Mouse (Mus musculus): ENCODE results near the gene Nsl1. TPM values are rescaled to one million over a fixed set of nuclear protein-coding genes. Genes with fewer than 3 reads are reported as not detected.
A peak's percentile ranks its signal among the peaks of the same experiment; 100 is the strongest.
"Not testable (repeated sequence)": the region's sequence is repeated elsewhere in the genome, so short reads cannot be mapped to it uniquely, and the experiment has no call there.

The Nsl1 gene
- polyA plus RNA-seq, 1 experiment = 0.49 TPM

GRCm38 (mm10) chr1:191026021-191026713, 36.6 kb upstream of the Nsl1 start, which contains the start of gene Flvcr1:
Gene Flvcr1, minus strand, starts transcription at chr1:191026158.
- DNase-seq = peak; percentile 96
- peak within 1 kb of the TSS; percentile 87 for H3K4me3 ChIP-seq (replicated peaks; ENCODE audit: extremely low read depth, low read depth, low read length)
- under 1% methylated on average over 50 of the region's 50 CpGs for WGBS
- H3K4me1 ChIP-seq (ENCODE audit: control insufficient read depth, insufficient read depth, low read length) = peaks cover 8% of the 10 kb centered on the region
- TF ChIP-seq POLR2A (IDR thresholded peaks at IDR 0.05; ENCODE audit: borderline replicate concordance, extremely low read depth, low read depth, low read length) (peak; percentile 76), CTCF (IDR thresholded peaks at IDR 0.05; ENCODE audit: insufficient read depth, low read length) (no peak)

GRCm38 (mm10) chr1:191030182-191030581, 32.6 kb upstream of the Nsl1 start:
- TF ChIP-seq CTCF (IDR thresholded peaks at IDR 0.05; ENCODE audit: insufficient read depth, low read length) (no peak), POLR2A (IDR thresholded peaks at IDR 0.05; ENCODE audit: borderline replicate concordance, extremely low read depth, low read depth, low read length) (no peak)
- H3K4me3 ChIP-seq (replicated peaks; ENCODE audit: extremely low read depth, low read depth, low read length) = no peak overlapping the region
- DNase-seq = no peak
- H3K4me1 ChIP-seq (ENCODE audit: control insufficient read depth, insufficient read depth, low read length) = peaks cover 5% of the 10 kb centered on the region
- 53% methylated on average over 10 of the region's 10 CpGs for WGBS

- H3K4me1 ChIP-seq (ENCODE audit: control insufficient read depth, insufficient read depth, low read length); H3K4me3 ChIP-seq (replicated peaks; ENCODE audit: extremely low read depth, low read depth, low read length); DNase-seq: not testable (repeated sequence)
- WGBS = 49% methylated on average over 6 of the region's 6 CpGs
Observed at GRCm38 (mm10) chr1:191030922-191031425, 31.8 kb upstream of the Nsl1 start.

DNA sequence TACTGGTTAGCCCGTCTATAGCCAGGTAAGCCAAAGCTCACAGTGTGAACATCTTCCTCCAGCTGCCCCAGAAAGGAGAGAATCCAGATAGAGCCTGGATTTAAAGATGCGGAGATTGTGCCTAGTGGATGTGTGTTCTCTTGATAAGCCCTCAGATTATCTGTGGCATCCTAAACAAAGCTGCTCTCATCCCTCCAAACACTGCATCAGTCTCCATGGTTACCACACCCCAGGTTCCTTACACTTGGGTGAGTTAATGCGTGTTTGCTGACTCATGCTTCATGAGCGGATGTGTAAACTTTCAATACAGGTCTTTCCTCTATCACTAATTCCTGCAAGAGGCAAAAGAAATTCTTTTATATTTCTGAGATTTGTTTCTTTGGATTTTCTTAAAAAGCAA, 27.2 kb upstream of the Nsl1 start:
- no peak for DNase-seq
- H3K4me3 ChIP-seq (replicated peaks; ENCODE audit: extremely low read depth, low read depth, low read length) = no peak overlapping the region
- TF ChIP-seq CTCF (IDR thresholded peaks at IDR 0.05; ENCODE audit: insufficient read depth, low read length) (no peak), POLR2A (IDR thresholded peaks at IDR 0.05; ENCODE audit: borderline replicate concordance, extremely low read depth, low read depth, low read length) (no peak)
- 31% methylated on average over 4 of the region's 4 CpGs for WGBS
- no peaks in the 10 kb centered on the region for H3K4me1 ChIP-seq (ENCODE audit: control insufficient read depth, insufficient read depth, low read length)

DNA sequence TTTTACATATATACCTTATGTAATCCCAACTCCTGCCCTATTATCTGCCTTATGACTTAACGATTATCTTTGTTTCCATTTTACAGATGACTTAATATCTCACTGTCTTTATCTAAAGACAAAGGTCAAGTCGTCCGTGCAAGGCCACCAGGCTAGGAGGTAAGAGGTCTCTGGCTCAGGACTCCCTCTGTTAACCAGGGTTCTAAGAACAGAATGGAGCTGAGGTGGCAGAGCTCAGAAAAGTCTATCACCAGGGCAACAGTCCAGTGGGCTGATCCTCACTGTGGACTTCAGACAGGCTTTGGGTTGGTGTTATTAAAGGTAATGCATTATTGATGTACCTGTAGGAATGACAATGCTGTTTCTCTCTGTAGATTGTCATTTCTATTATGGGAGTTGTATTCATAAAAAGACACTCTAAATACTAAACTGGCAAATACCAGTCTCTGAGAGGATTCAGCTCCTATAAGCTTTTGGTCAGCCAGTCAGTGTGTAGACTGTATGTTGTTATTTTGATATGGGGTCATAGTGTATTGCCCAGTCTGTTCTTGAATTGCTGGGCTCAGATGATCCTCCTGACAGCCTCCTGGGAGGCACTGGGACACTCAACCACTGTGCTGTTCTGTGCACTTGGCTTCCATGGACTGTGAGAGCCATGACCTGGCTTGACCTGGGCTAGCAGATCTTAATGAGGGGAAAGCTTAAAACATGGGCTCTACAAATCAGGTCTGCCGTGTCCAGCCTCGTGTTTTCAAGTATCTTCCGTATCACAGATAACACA, 26.1 kb upstream of the Nsl1 start, which contains the start of gene Spata45:
Gene Spata45, plus strand, starts transcription at position 86 of the 781 bp plus-strand sequence.
- DNase-seq = no peak
- 59% methylated on average over 6 of the region's 6 CpGs for WGBS

DNA sequence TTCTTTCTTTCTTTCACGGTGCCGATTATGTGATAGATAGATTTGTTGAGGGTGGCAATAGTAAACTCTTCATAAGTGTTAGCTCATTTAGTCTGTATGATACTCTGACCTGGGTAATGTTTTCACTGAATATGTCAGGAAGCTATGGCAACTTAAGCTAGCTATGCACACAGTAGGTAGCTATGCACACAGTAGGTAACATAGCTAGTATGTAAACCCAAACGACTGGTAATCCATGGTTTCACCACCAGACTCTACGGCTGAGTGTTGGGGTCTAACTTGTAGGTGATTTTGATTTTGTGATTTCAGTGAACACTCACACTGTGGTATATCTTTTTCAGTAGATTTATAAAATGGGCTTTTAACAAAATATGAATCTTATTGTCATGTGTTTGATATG, 24.8 kb upstream of the Nsl1 start:
- WGBS = 85% methylated on average over 4 of the region's 4 CpGs
- Histone ChIP-seq H3K4me1 (ENCODE audit: control insufficient read depth, insufficient read depth, low read length) (no peaks in the 10 kb centered on the region), H3K4me3 (replicated peaks; ENCODE audit: extremely low read depth, low read depth, low read length) (no peak overlapping the region)
- TF ChIP-seq CTCF (IDR thresholded peaks at IDR 0.05; ENCODE audit: insufficient read depth, low read length) (no peak), POLR2A (IDR thresholded peaks at IDR 0.05; ENCODE audit: borderline replicate concordance, extremely low read depth, low read depth, low read length) (no peak)
- DNase-seq = no peak

More for the DNA sequence above, 26.1 kb upstream of the Nsl1 start, which contains the start of gene Spata45:
- TF ChIP-seq CTCF (IDR thresholded peaks at IDR 0.05; ENCODE audit: insufficient read depth, low read length) = no peak
- no peak for TF ChIP-seq POLR2A (IDR thresholded peaks at IDR 0.05; ENCODE audit: borderline replicate concordance, extremely low read depth, low read depth, low read length)
- H3K4me3 ChIP-seq (replicated peaks; ENCODE audit: extremely low read depth, low read depth, low read length) = no peak within 1 kb of the TSS
- H3K4me1 ChIP-seq (ENCODE audit: control insufficient read depth, insufficient read depth, low read length) = no peaks in the 10 kb centered on the region

DNA sequence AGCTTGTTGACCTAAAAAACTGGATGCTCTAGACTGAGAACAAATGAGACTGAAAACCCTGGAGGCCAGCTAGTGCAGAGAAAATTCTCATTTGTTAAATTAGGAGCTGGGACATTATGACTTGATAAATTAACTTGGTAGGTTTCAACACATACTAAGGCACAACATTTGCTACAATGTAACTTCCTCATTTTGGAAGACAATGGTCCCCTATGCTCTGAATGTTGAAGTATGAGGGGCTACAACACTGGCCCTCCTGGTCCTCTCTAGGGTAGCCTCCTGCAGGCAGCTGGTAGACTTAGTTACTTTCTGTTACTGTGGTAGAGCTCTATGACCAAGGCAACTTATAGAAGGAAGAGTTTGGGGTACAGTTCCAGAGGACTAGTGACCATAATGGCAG, 21.5 kb upstream of the Nsl1 start:
- Histone ChIP-seq H3K4me1 (ENCODE audit: control insufficient read depth, insufficient read depth, low read length) (no peaks in the 10 kb centered on the region), H3K4me3 (replicated peaks; ENCODE audit: extremely low read depth, low read depth, low read length) (no peak overlapping the region)
- DNase-seq = no peak
- TF ChIP-seq CTCF (IDR thresholded peaks at IDR 0.05; ENCODE audit: insufficient read depth, low read length) (no peak), POLR2A (IDR thresholded peaks at IDR 0.05; ENCODE audit: borderline replicate concordance, extremely low read depth, low read depth, low read length) (no peak)

DNA sequence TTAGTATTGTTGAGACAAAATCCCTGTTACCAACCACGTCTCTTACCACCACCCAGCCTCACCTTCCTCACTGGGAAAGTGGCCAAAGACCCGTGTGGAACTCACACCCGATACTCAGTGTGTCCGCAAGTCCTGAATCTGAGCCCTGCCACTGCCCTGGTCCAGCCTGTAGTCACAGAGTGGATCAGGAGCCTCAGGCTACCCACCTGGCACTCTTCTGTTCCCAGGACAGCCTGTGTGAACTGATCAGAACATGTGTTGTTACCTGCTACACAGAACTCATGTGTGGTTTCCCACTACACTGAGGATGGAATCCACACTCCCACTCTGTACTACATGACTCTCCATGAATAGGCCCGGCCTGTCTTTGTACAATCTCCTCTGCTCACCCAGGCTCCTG, 20.7 kb upstream of the Nsl1 start:
- 75% methylated on average over 5 of the region's 5 CpGs for WGBS
- DNase-seq = no peak
- no peak overlapping the region for H3K4me3 ChIP-seq (replicated peaks; ENCODE audit: extremely low read depth, low read depth, low read length)
- H3K4me1 ChIP-seq (ENCODE audit: control insufficient read depth, insufficient read depth, low read length) = no peaks in the 10 kb centered on the region
- TF ChIP-seq CTCF (IDR thresholded peaks at IDR 0.05; ENCODE audit: insufficient read depth, low read length) (no peak), POLR2A (IDR thresholded peaks at IDR 0.05; ENCODE audit: borderline replicate concordance, extremely low read depth, low read depth, low read length) (no peak)

GRCm38 (mm10) chr1:191042688-191043087, 20.1 kb upstream of the Nsl1 start:
- H3K4me3 ChIP-seq (replicated peaks; ENCODE audit: extremely low read depth, low read depth, low read length) = no peak overlapping the region
- no peak for TF ChIP-seq CTCF (IDR thresholded peaks at IDR 0.05; ENCODE audit: insufficient read depth, low read length)
- TF ChIP-seq POLR2A (IDR thresholded peaks at IDR 0.05; ENCODE audit: borderline replicate concordance, extremely low read depth, low read depth, low read length) = no peak
- DNase-seq = no peak
- H3K4me1 ChIP-seq (ENCODE audit: control insufficient read depth, insufficient read depth, low read length) = no peaks in the 10 kb centered on the region
- WGBS = 41% methylated on average over 3 of the region's 3 CpGs
